Mouse (Mus musculus) bone marrow, adult 2 months (tissue): ENCODE data around the gene Atp8b4.

Source experiments
- CTCF ChIP-seq: fragments of 200-500 bp; IDR thresholded peaks from 2 replicates; pipeline ENCODE4 v1.5.1; 2011; ENCODE audit warnings: low read length, control low read depth; ENCODE audit not compliant: control insufficient read depth, insufficient read depth
- POLR2A ChIP-seq: fragments of 200-500 bp; IDR thresholded peaks from 2 replicates; pipeline ENCODE4 v1.6.1; 2011; ENCODE audit warnings: low read depth, mild to moderate bottlenecking, control low read depth, low read length, borderline replicate concordance; ENCODE audit not compliant: control insufficient read depth

GRCm38 (mm10) chr2:126274311-126274710, 226.2 kb downstream of the Atp8b4 start:
- TF ChIP-seq POLR2A, result no peak
- no peak for TF ChIP-seq CTCF
